Mouse (Mus musculus) G1E (cell line): ENCODE results near the gene Ercc6l2.

Source experiments
- CTCF ChIP-seq: IDR thresholded peaks from 2 replicates; pipeline ENCODE4 v1.5.1; 2012; ENCODE audit warnings: low read depth, low read length, inconsistent platforms, mixed read lengths
- GATA1 ChIP-seq: IDR thresholded peaks from 2 replicates; pipeline ENCODE4 v1.6.1; 2012; ENCODE audit warnings: borderline replicate concordance, low read length, inconsistent platforms, mixed read lengths
- POLR2AphosphoS5 ChIP-seq: IDR thresholded peaks from 2 replicates; pipeline ENCODE4 v1.6.1; 2012; ENCODE audit warnings: low read depth, low read length, inconsistent platforms; ENCODE audit not compliant: insufficient replicate concordance

DNA sequence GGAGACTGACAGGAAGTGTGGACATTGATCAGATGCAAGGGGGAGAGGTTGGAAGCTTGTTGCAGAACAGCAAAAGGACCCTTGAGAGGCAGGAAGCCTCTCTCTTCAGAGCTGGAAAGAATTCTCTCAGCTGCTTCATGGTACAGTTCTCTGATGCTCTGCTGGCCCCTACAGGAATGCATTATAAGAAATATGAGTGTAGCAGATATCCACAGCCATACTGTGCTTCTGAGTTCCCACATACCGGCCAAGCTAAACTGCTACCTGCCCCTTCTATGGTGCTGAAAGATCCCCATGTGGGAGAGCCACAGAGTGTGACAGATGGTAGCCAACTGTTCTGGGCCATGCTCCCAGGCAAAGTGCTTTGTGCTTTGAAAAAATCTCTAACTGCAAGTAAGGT is 114.3 kb downstream of the Ercc6l2 start:
- TF ChIP-seq CTCF = no peak
- TF ChIP-seq GATA1 = no peak
- no peak for TF ChIP-seq POLR2AphosphoS5
